Mouse (Mus musculus): ENCODE measurements at regions not wholly inside any gene's neighbourhood (a gene's known extent, or its start where the extent isn't known, plus 50 kb on each side); places are given as distances from the start of the nearest gene placed in this dataset.

DNA sequence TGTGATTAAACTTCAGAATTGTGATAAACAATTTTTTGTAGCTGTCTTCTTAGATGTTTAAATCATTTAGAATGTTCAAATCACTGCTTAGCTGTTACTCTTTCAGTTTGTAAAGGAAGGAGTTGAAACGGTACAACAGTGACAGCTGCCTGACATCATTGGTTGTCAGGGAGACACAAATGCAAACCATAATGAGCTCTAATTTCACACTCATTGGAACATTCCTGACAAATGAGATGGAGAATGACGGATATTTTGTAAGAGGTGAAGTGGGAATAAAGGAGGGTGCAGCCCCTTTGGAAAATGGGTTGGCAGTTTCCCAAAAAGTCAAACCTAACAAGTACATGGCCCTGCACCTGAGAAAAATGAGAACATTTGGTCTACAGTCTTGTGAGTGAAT lies 62.5 kb downstream of the Rad51ap2 start:
- H3K27ac ChIP-seq (ENCODE audit: low read depth) = no peak overlapping the region
- no peaks in the 10 kb centered on the region for H3K27me3 ChIP-seq (ENCODE audit: insufficient read depth, low read length)
- H3K4me3 ChIP-seq (ENCODE audit: low read depth, low read length) = no peak overlapping the region
- no peaks in the 10 kb centered on the region for H3K36me3 ChIP-seq (ENCODE audit: insufficient read depth)
- no peak overlapping the region for H3K9ac ChIP-seq
- ATAC-seq (ENCODE audit: insufficient read depth) (no peak), DNase-seq (no peak)
- no peak for TF ChIP-seq CTCF (IDR thresholded peaks at IDR 0.05; ENCODE audit: low read depth)
- 38% methylated on average over 2 of the region's 2 CpGs for WGBS
- H3K4me1 ChIP-seq (ENCODE audit: insufficient read depth) = no peaks in the 10 kb centered on the region
- no peaks in the 10 kb centered on the region for H3K9me3 ChIP-seq (ENCODE audit: low read depth, low read length)
- no peak overlapping the region for H3K4me2 ChIP-seq

DNA sequence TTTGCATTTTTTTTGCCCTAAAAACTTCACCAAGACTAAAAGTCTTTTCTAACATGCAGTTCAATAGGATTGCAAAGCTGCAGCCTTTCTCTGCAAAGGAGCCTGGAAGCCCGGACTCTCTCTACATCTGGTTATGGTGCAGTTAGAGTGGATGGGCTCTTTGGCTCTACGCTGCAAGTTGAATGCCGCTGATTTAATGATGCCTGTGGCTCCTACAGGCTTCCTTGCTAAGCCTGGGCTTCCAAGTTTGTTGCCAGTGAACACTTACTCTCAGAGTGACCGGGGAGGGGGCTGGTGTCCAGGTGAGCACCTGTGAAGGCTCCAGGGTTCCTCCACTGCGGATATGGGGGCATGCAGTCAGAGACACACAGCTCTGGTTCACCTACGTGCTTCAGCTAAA lies 107.0 kb downstream of the Rad51ap2 start:
- TF ChIP-seq CTCF (IDR thresholded peaks at IDR 0.05; ENCODE audit: low read depth) = no peak
- no peaks in the 10 kb centered on the region for H3K36me3 ChIP-seq (ENCODE audit: insufficient read depth)
- ATAC-seq (ENCODE audit: insufficient read depth) (no peak), DNase-seq (no peak)
- H3K27me3 ChIP-seq (ENCODE audit: insufficient read depth, low read length) = no peaks in the 10 kb centered on the region
- WGBS = 77% methylated on average over 6 of the region's 6 CpGs
- no peaks in the 10 kb centered on the region for H3K9me3 ChIP-seq (ENCODE audit: low read depth, low read length)
- no peak overlapping the region for H3K4me2 ChIP-seq
- H3K27ac ChIP-seq (ENCODE audit: low read depth) = no peak overlapping the region
- no peak overlapping the region for H3K9ac ChIP-seq
- H3K4me3 ChIP-seq (ENCODE audit: low read depth, low read length) = no peak overlapping the region
- H3K4me1 ChIP-seq (ENCODE audit: insufficient read depth) = no peaks in the 10 kb centered on the region

DNA sequence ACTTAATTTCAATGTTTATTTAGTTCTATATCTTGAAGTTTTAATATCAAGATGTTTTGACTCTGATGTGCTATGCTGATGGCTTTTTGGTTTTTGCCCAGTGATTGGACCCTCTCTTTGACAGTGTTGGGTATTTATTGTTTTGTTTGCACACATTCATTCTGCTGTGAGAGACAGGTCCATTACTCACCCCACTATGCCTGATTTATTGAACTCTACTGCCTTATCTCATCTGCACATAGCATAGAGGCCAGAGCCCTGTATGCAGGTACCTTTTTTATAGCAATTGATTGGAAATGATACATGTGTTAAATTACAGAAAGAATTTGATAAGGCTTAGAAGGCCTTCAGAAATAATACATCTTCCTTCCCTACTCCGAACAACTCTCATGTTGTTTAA lies 114.3 kb downstream of the Rad51ap2 start:
- Histone ChIP-seq H3K36me3 (ENCODE audit: insufficient read depth) (no peaks in the 10 kb centered on the region), H3K27ac (ENCODE audit: low read depth) (no peak overlapping the region), H3K4me3 (ENCODE audit: low read depth, low read length) (no peak overlapping the region), H3K9ac (no peak overlapping the region), H3K9me3 (ENCODE audit: low read depth, low read length) (no peaks in the 10 kb centered on the region), H3K4me2 (no peak overlapping the region), H3K27me3 (ENCODE audit: insufficient read depth, low read length) (no peaks in the 10 kb centered on the region), H3K4me1 (ENCODE audit: insufficient read depth) (no peaks in the 10 kb centered on the region)
- ATAC-seq (ENCODE audit: insufficient read depth) = no peak
- 83% methylated on average over 1 of the region's 1 CpGs for WGBS
- DNase-seq = no peak
- TF ChIP-seq CTCF (IDR thresholded peaks at IDR 0.05; ENCODE audit: low read depth) = no peak

DNA sequence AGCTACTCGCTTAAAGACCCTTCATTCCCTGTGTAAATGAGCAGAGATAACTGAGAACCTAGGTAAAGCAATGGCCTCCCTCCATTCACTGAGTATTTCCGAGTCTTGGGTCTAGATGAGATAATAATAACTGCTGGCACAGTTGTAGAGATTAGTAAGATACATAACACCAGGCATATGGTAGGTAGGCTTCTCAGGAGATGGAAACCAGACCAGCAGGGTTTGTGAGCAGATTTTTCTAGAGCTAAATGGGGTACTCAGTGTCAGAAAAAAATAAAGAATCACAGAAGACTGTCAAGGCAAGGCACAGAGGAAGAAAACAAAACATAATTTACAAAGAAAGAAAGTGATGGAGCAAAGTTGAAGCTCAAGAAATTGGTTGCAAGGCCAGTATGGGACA lies 148.1 kb downstream of the Rad51ap2 start:
- H3K36me3 ChIP-seq (ENCODE audit: insufficient read depth) = no peaks in the 10 kb centered on the region
- no peak overlapping the region for H3K27ac ChIP-seq (ENCODE audit: low read depth)
- H3K4me2 ChIP-seq = no peak overlapping the region
- no peak overlapping the region for H3K9ac ChIP-seq
- H3K4me1 ChIP-seq (ENCODE audit: insufficient read depth) = no peaks in the 10 kb centered on the region
- no peaks in the 10 kb centered on the region for H3K9me3 ChIP-seq (ENCODE audit: low read depth, low read length)
- no peak overlapping the region for H3K4me3 ChIP-seq (ENCODE audit: low read depth, low read length)
- no peak for DNase-seq
- TF ChIP-seq CTCF (IDR thresholded peaks at IDR 0.05; ENCODE audit: low read depth) = no peak
- 66% methylated on average over 2 of the region's 2 CpGs for WGBS
- no peak for ATAC-seq (ENCODE audit: insufficient read depth)
- H3K27me3 ChIP-seq (ENCODE audit: insufficient read depth, low read length) = no peaks in the 10 kb centered on the region

DNA sequence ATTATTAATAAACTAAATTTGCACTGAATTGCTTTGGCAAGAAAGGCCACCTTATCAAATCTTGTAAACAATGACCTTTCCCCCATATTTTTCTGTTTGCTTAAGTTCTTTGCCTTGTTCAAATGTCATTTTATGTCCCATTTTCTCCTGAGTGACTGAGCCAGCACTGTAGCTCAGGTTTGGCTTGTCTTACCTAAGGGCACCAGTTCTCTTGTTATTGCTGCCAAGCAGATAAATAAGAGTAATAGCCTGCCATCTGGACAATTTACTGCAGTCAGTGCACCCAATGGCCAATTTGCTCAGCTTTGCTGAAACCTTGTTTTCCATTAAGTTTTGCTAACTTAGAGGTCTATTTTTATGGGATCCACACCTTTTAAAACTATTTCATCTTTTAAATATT lies 152.9 kb downstream of the Rad51ap2 start:
- H3K4me2 ChIP-seq = no peak overlapping the region
- no peak for ATAC-seq (ENCODE audit: insufficient read depth)
- H3K9ac ChIP-seq = no peak overlapping the region
- no peaks in the 10 kb centered on the region for H3K36me3 ChIP-seq (ENCODE audit: insufficient read depth)
- DNase-seq = no peak
- no peak overlapping the region for H3K27ac ChIP-seq (ENCODE audit: low read depth)
- H3K4me1 ChIP-seq (ENCODE audit: insufficient read depth) = no peaks in the 10 kb centered on the region
- H3K9me3 ChIP-seq (ENCODE audit: low read depth, low read length) = no peaks in the 10 kb centered on the region
- no peak for TF ChIP-seq CTCF (IDR thresholded peaks at IDR 0.05; ENCODE audit: low read depth)
- H3K4me3 ChIP-seq (ENCODE audit: low read depth, low read length) = no peak overlapping the region
- no peaks in the 10 kb centered on the region for H3K27me3 ChIP-seq (ENCODE audit: insufficient read depth, low read length)

DNA sequence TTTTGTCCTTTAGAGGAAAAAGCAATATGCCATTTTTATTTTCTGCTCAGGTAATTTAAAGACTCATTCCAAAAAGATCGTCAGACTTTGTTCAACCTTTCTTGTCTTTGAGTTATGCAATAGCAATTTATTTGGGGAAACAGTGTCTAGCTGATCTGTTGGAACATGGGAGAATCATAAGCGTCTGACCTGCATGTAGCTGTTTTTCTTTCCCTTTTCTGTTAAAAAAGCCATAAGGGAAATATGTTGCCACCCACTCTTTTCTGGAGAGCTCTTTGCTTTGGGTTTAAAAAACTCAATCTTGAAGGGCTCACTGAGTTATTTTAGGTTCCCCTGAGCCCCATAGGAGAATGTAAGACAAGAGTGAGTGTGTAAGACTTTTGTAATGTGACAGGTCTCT lies 155.8 kb downstream of the Rad51ap2 start:
- no peak overlapping the region for H3K9ac ChIP-seq
- no peak for DNase-seq
- no peak overlapping the region for H3K4me2 ChIP-seq
- H3K27me3 ChIP-seq (ENCODE audit: insufficient read depth, low read length) = no peaks in the 10 kb centered on the region
- H3K27ac ChIP-seq (ENCODE audit: low read depth) = no peak overlapping the region
- H3K4me3 ChIP-seq (ENCODE audit: low read depth, low read length) = no peak overlapping the region
- H3K4me1 ChIP-seq (ENCODE audit: insufficient read depth) = no peaks in the 10 kb centered on the region
- no peak for TF ChIP-seq CTCF (IDR thresholded peaks at IDR 0.05; ENCODE audit: low read depth)
- no peak for ATAC-seq (ENCODE audit: insufficient read depth)
- no peaks in the 10 kb centered on the region for H3K9me3 ChIP-seq (ENCODE audit: low read depth, low read length)
- WGBS = 72% methylated on average over 2 of the region's 2 CpGs
- H3K36me3 ChIP-seq (ENCODE audit: insufficient read depth) = no peaks in the 10 kb centered on the region

DNA sequence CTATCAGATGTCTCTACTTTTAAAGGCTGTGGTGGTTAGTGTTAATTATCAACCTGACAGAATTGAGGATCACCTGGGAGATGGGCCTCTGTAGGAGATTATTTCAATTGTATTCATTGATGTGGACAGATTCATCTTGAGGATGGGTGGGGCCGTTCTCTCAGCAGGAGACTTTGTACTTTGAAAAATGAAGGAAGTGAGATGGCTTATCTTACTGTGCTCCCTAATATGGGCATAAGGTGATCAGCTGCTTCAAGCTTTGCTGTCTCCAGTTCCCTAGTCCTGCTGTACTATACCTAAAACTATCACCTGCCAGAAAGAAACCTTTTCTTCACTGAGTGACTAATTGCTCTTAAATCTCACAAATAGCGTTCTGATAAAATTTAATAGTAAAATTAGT lies 159.4 kb downstream of the Rad51ap2 start:
- no peak for ATAC-seq (ENCODE audit: insufficient read depth)
- no peak for DNase-seq
- Histone ChIP-seq H3K27me3 (ENCODE audit: insufficient read depth, low read length) (no peaks in the 10 kb centered on the region), H3K4me1 (ENCODE audit: insufficient read depth) (no peaks in the 10 kb centered on the region), H3K36me3 (ENCODE audit: insufficient read depth) (no peaks in the 10 kb centered on the region), H3K9ac (no peak overlapping the region), H3K27ac (ENCODE audit: low read depth) (no peak overlapping the region), H3K9me3 (ENCODE audit: low read depth, low read length) (no peaks in the 10 kb centered on the region), H3K4me3 (ENCODE audit: low read depth, low read length) (no peak overlapping the region), H3K4me2 (no peak overlapping the region)
- WGBS = 71% methylated on average over 2 of the region's 2 CpGs
- TF ChIP-seq CTCF (IDR thresholded peaks at IDR 0.05; ENCODE audit: low read depth) = no peak

DNA sequence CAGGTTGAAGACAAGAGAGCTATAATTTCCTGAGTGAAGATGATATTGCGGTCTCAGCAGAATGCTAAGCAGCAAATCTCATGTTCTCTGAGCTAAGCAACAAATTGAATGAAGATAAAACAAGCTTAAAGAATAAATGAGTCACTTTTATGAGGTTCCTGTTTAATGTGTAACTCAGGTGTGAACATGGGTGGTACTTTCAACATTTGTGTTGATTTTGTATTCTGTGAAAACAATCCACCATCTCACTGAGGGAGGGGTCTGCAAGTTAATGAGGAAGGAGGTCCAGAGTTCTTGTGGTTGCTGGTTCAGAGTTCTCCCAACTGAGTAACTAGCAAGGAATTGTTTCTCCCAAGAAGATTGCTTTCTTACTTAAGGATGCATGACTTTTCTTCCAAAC lies 167.7 kb downstream of the Rad51ap2 start:
- WGBS = 81% methylated on average over 1 of the region's 1 CpGs
- Histone ChIP-seq H3K9ac (no peak overlapping the region), H3K4me1 (ENCODE audit: insufficient read depth) (no peaks in the 10 kb centered on the region), H3K9me3 (ENCODE audit: low read depth, low read length) (no peaks in the 10 kb centered on the region), H3K27me3 (ENCODE audit: insufficient read depth, low read length) (no peaks in the 10 kb centered on the region), H3K4me2 (no peak overlapping the region), H3K36me3 (ENCODE audit: insufficient read depth) (no peaks in the 10 kb centered on the region), H3K27ac (ENCODE audit: low read depth) (no peak overlapping the region), H3K4me3 (ENCODE audit: low read depth, low read length) (no peak overlapping the region)
- DNase-seq = no peak
- no peak for ATAC-seq (ENCODE audit: insufficient read depth)
- no peak for TF ChIP-seq CTCF (IDR thresholded peaks at IDR 0.05; ENCODE audit: low read depth)
